Mouse (Mus musculus): ENCODE results near the gene Plxna1.

GRCm38 (mm10) chr6:89281492-89282332 lies 80.7 kb downstream of the Plxna1 start:
- TF ChIP-seq CTCF (IDR thresholded peaks at IDR 0.05; ENCODE audit: extremely low read depth, insufficient read depth, low read length): no peak
- TF ChIP-seq POLR2A (IDR thresholded peaks at IDR 0.05; ENCODE audit: extremely low read depth, insufficient read depth, low read length): no peak
